Mouse (Mus musculus): ENCODE measurements around the gene B3gat1. TPM values are rescaled to one million over a fixed set of nuclear protein-coding genes. Genes with fewer than 3 reads are reported as not detected.

The B3gat1 gene
- polyA plus RNA-seq, 1 experiment = 202 TPM

GRCm38 (mm10) chr9:26804321-26804720 lies 70.8 kb downstream of the B3gat1 start:
- Histone ChIP-seq H3K4me1 (ENCODE audit: control insufficient read depth, insufficient read depth, low read length) (no peaks in the 10 kb centered on the region), H3K27ac (ENCODE audit: insufficient read depth, low read length) (no peak overlapping the region), H3K4me3 (ENCODE audit: insufficient read depth, low read length) (no peak overlapping the region)
- no peak for TF ChIP-seq POLR2A (IDR thresholded peaks at IDR 0.05; ENCODE audit: extremely low read depth, insufficient read depth, low read length)
- TF ChIP-seq CTCF (IDR thresholded peaks at IDR 0.05; ENCODE audit: extremely low read depth, insufficient read depth, low read length) = no peak

DNA sequence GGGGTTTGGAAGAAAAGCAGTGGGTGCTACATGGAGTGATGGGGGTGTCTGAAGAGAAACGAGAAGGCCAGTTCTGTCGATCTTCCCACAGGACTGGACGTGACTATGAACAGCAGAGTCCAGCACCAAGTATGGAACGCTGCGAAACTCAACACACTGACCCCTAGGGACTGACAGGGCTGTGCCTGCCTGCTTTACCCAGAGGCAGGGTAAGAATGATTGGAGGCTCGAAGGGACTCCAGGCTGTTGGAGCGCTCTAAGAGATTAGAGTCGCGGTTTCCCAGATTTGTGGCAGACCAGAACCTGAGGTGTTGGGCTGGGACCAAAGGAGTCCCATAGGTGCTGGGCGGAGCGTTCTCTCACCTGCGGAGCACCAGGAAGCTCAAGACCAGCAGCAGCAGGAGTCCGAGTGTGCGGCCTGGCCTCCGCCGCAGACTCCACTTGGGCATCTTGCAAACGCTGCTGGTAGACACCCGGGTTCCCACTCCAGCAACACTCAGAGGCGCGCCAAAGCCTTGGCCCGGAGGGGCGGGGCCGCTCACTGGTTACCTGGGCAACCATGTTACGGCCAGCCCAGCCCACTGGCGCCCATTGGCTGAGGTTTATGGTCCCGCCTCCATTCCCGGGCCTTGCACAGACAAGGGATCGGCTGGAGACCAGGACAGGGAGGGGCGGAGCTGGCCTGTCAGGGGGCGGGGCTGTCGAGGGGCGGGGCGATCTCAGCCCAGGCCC lies 72.6 kb downstream of the B3gat1 start, which contains the start of gene Glb1l2:
Gene Glb1l2, minus strand, starts transcription at position 534 of the 732 bp plus-strand sequence.
- H3K4me1 ChIP-seq (ENCODE audit: control insufficient read depth, insufficient read depth, low read length) = no peaks in the 10 kb centered on the region
- no peak within 1 kb of the TSS for H3K27ac ChIP-seq (ENCODE audit: insufficient read depth, low read length)
- TF ChIP-seq POLR2A (IDR thresholded peaks at IDR 0.05; ENCODE audit: extremely low read depth, insufficient read depth, low read length) (no peak), CTCF (IDR thresholded peaks at IDR 0.05; ENCODE audit: extremely low read depth, insufficient read depth, low read length) (no peak)
- peak within 1 kb of the TSS; percentile 14; the same call in 1 of the 2 replicates for H3K4me3 ChIP-seq (ENCODE audit: insufficient read depth, low read length)

DNA sequence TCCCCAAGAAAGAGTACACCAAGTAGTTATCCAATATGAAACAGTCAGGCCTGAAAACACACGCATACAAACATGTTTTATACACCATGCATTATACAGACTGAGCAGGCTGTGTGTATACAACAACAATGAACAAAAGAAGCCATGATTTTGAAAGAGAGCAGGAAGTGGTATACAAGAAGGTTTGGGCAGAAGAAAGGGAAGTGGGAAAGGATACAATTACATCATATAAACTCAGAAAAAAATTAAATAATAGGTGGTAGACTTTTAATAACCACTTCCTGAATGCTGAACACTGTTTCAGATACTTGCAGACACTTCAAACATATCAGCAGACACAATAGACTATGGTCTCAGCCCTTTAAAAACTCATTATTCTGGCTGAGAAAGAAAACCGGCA lies 75.2 kb downstream of the B3gat1 start:
- Histone ChIP-seq H3K4me3 (ENCODE audit: insufficient read depth, low read length) (no peak overlapping the region), H3K4me1 (ENCODE audit: control insufficient read depth, insufficient read depth, low read length) (no peaks in the 10 kb centered on the region), H3K27ac (ENCODE audit: insufficient read depth, low read length) (no peak overlapping the region)
- TF ChIP-seq CTCF (IDR thresholded peaks at IDR 0.05; ENCODE audit: extremely low read depth, insufficient read depth, low read length) = no peak
- TF ChIP-seq POLR2A (IDR thresholded peaks at IDR 0.05; ENCODE audit: extremely low read depth, insufficient read depth, low read length) = no peak

Other genes starting within 250 kb of the B3gat1 start
- 0.42 and 0.44 TPM in 2 replicates for gene Glb1l2, start 72.7 kb downstream of the B3gat1 start, polyA plus RNA-seq (2012; rRNA removed)
- 0.08 TPM in 1 of 2 replicates, not detected in the other for gene Glb1l3, start 127.2 kb downstream of the B3gat1 start, polyA plus RNA-seq (2012; rRNA removed)
- 0.04 TPM in 1 of 2 replicates, not detected in the other for gene Gm1110, start 189.4 kb downstream of the B3gat1 start, polyA plus RNA-seq (2012; rRNA removed)

All from cortical plate, adult 2 months (tissue).